Mouse (Mus musculus) ZHBTc4 (cell line): Measurements from ENCODE around the gene Sf3a2.

Experiments used
- DNase-seq: peaks from one replicate; pipeline ENCODE4 v3.0.0-alpha.2; 2011; ENCODE audit warnings: low read depth, low spot score

Sf3a2 gene

DNA sequence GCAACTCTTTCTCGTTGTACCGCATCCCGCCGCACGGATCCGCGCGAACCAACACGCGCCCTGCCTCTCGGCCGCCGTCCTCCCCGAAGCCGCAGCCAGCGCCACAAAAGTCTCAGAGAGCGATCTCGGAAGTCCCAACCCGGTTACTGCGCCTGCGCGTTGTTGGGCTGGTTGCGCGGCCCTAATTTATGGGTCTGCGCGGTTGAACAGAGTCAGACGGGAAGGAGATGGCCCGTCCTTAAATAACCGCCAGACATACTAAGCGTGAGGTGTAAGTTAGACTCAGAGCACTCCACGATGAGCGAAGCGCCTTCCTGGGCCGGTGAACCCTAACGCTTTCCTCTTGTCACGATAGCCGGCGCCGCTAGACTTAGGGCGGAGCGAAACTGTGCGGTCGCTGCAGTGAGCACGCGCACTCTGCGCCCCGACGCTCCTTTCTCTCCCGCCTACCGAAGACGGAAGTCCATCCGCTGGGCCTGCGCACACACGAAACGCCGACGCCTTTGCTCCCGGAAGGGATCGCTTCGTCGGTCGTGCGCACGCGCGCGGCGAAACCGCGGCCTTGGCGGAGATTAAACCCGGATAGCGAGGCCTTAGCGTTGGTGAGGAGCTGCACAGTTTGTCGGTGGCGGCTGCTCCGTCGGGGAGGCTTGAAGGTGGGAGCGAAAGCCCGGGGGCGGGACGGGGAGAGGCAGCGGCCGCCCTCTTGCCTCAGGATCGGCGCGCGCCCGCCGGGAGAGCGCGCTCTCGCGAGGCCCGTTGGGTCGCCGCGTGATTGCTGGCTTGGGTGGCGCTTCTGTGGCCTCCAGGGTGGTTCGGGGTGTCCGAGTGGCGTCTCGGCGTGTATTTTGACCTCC lies at the start of gene Sf3a2, which contains the start of gene Plekhj1:
TSS of gene Sf3a2 (plus strand) at position 49 of the 857 bp plus-strand sequence.
TSS of gene Plekhj1 (minus strand) at position 477 of the 857 bp plus-strand sequence.
- DNase-seq = peak; percentile 98

DNA sequence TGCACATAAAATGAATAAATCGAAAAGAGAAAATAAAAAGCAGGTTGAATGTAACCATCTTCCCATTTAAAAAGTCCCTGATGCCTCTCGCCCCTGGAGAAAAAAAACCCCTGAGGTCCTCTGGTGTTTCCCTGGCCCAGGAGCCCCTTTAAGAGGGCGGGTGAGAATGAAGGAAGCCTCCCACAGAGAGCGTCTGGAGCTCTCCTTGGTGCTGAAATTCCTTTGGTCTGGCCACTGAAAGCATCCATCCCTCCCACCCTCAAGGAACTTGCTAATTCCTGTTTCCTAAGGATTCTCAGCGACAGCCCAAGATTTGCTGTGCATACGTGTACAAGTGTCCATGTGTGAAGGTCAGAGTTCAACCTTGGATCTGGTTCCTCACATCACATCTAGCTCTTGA lies 49.4 kb upstream of the Sf3a2 start:
- peak; percentile 80 for DNase-seq

DNA sequence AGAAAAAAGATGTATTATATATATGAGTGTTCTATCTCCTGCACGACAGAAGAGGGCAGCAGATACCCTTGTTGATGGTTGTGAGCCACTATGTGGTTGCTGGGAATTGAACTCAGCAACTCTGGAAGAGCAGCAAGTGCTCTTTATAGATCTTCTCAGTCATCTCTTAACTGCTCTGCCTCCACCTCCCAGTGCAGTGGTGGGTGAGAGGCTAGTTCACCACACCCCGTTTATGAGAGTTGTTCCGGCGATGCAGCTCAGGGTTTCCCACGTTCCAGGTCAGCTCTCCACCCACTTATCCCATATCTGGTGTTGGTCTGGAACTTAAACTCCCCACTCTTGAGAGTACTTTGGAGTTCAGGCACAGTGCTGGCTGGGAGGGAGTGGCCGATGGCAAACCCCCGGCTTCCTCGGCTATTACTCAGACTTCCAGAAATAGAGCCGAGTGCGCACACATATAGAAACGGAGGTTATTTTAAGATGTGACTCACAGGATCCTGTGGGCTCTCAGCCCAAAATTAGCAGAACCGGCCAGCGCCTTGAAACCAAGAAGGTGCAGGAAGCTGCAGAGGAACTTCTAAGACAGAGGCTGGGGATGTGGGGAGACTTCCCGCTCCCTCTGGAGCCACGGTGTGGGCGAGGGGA lies 46.7 kb upstream of the Sf3a2 start:
- peak; percentile 72 for DNase-seq

DNA sequence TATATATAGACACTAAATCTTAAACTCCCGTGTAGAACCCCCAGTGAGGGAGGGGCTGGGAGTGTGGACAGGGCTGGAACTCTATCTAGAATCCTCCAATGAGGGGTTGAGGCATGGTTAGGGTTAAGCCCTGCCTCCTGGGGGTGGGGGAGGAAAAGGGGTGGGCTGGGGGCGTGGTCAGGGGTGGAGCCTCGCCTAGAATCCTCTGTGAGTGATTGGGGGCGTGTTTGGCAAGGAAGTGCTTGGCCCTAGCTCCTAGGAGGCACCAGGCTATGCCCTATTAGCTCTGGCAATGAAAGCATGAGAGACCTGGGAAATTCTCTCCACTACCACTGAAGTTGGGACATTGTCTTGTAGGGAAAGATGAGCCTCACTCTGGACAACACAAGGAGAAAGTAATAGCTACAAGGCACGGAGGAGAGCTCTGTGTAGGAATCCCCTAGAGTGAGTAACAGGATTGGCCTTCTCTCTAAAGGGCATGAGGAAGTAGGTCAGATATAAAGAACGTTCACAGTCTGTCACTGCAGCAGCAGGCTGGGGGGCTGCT lies 45.8 kb upstream of the Sf3a2 start:
- DNase-seq = peak; percentile 93

DNA sequence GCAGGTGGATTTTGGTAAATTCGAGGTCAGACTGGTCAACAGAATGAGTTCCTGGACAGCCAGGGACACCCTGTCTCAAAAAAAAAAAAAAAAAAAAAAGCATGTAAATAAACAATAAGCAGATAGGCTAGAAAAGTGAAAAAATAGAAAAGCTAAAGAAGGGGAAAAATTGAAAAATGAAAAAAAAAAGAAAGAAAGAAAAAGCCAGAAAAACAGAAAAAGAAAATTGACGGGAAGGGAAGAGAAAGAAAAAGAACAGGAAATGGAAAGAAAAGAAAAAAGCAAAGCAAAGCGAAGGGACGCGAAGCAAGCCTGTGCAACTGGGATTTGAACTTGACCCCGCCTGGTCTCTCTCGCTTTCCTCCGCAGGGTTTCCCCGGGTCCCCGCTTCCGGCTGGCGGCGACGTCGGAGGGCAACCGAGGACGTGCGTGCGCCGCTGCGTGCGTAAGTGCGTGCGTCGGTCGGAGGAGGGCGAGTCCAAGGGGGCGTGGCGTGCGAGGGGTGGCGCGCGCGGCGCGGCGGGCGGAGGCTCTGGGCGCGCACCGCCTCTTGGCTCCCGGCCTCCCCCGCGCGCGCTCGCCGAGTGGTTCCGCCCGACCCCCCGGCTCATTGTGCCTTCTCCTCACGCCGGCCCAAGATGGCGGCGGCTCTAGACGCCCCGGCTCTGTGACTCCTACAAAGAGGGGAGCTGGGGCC lies 43.3 kb upstream of the Sf3a2 start, which contains the start of gene Dot1l:
TSS of gene Dot1l (plus strand) at position 613 of the 697 bp plus-strand sequence.
- peak; percentile 99 for DNase-seq

DNA sequence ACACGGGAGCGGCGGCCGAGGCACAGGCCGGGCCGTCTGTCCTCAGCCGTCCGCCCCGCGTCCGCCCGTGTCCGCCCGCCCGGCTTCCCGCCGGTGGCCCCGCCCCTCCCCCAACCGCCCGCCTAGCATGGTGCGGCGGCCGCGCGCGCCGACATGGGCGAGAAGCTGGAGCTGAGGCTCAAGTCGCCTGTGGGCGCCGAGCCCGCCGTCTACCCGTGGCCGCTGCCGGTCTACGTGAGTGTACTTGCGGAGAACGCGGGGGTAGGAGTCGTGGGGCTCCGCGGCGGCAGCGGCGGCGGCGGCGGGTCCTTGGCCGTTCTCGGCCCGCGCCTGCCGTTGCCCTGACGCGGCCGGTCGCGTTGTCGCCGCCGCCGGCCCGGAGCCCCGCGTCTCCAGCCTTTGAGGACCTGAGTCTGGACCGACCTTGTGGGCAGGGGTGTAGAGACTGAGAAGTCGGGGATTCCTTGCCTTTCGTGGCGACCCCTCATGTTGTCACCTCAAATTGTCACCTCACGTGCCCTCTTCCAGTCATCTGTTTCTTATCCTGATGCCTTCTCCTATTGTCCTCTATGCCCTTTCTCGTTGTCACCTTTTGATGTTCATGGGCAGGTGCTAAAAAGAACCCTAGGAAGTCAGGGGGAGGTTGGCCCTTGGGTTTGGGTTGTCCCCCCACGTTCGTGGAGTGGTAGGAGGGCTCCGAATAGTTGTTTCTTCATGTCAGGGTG lies 42.5 kb upstream of the Sf3a2 start:
- DNase-seq = no peak

DNA sequence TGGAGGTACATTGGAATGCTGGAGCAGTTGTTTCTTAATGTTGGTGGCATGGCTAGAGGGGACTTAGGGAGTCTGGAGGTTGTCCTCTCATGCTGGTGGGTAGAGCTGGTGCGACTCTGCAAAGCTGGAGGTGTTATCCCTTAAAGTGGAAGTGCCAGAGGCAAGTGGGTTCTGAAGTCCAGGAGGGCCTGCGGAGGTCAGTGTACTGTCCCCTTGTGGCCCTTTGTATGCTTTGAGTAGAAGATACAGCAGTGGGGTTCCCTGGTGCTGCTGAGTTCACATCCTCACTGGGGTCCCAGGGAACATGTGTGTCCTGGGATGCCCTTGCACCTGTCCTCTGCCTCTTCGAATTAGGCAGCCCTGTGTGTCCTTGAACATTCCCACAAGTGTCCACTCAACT lies 41.9 kb upstream of the Sf3a2 start:
- DNase-seq = no peak

- DNase-seq = no peak
Measured at GRCm38 (mm10) chr10:80756509-80756908, 41.5 kb upstream of the Sf3a2 start.

DNA sequence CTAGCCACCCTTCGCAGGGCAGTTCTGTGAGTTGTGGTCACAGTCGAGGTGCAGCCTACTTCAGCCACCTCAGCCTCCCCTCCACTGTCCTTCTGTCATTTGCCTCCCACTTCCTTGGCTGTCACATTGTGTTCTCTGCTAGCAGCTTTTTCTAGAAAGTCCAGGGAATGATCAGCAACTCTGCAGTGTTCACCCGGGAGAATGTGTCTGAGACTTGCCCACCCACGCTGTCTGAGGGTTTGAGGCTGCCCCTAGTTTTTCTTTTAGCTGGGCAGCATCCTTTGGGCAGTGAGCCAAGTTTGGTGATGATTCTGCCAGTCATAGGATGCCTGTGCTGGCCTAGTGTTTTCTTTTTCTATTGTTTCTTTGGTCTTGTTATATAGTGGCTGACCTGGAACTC lies 41.0 kb upstream of the Sf3a2 start:
- no peak for DNase-seq

GRCm38 (mm10) chr10:80757717-80758116 lies 40.3 kb upstream of the Sf3a2 start:
- peak; percentile 74 for DNase-seq

DNA sequence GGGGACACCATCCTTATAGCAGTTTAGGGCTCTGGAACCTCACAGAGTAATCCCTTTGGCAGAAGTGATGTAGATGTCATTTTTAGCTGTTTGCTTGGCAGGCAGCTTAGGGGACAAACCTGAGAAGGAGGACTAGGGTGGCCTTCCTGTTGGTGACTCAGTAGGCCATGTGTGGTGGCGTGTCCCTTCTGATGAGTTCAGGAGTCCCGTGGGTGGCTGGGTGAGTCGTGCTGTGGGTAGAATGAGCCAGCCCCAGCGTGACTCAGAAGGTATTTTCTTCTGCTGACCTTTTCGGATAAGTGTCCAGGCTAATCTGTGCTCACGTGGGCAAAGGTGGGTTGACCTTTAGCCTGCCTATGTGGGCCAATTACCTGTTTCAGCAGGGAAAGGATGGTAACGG lies 39.3 kb upstream of the Sf3a2 start:
- DNase-seq = no peak

DNA sequence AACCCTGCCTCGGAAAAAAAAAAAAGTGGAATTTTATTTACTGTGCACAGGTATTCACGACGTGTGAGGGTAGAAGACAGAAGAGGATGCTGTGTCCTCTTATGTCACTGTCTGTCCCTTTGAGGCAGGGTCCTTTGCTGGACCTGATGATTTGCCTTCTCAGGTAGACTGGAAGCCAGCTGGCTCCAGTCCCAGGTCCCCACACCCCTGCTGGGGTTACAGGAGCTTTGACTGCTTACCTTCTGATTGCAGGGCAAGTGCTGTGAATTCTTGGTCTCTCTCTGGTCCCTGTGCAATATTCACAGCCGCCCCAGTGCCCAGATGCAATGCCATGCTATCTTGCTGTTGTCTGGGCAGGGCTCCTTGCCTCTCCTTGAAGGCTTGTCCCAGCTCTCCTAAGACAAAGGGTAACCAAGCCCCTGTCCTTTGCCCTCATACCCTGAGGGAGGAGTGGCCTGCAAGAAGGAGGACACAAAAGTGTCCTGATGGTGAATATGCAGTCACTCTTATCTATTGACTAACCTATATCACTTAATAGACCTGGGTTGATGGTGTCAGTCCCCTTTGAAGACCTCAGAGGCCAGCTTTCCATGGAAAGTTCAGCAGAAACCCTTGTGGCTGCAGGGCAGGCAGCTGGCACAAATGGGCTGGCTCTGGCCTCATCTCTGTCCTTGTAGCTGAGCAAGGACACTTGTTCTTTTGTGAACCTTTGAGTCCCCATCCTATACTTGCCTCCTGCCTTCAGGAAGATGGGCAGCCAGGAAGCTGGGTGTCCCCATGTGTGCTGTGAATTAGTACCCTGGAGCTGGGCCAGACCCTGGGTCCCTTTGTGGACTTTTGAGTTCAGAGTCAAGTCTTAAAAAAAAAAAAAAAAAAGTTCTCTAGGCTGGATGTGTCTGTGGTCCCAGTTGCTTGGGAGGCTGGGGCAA lies 37.1 kb upstream of the Sf3a2 start:
- no peak for DNase-seq

DNA sequence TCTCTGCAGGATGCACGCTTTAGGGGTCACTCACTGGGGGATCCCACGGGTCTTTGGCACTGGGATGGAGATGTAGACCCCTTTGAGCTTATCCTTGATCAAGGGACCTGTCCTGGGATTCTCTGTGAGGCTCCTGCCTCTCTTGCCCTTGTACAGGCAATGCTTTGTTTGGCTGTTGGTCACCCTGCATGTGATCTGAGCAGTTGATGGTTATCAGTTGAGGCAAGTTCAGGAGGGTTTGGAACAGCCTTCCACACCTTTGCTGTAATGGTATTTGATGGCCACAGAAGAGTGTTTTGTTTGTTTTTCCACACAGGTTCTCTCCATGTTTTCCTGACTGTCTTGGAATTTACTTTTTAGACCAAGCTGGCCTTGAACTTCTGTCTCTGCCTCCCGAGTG lies 36.2 kb upstream of the Sf3a2 start:
- no peak for DNase-seq

GRCm38 (mm10) chr10:80763502-80763901 lies 34.5 kb upstream of the Sf3a2 start:
- no peak for DNase-seq

DNA sequence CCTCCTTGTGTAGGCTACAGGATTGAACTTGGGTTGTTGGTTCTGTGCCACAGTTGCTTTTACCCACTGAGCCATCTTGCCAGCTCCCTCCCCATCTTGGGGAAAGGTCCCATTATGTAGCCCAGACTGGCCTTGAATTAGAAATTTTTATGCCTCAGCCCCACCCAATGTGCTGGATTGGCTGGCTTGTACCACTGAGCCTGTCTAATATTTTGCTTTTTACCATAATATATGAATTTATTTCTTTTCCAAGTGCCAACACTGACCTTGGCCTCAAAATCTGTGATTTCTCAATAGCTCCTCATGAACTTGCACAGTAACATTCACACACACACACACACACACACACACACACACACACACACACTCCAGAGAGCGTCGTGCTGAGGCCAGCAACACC lies 32.3 kb upstream of the Sf3a2 start:
- DNase-seq = no peak

- DNase-seq = peak; percentile 59
Measured at GRCm38 (mm10) chr10:80766161-80766815, 31.7 kb upstream of the Sf3a2 start.

DNA sequence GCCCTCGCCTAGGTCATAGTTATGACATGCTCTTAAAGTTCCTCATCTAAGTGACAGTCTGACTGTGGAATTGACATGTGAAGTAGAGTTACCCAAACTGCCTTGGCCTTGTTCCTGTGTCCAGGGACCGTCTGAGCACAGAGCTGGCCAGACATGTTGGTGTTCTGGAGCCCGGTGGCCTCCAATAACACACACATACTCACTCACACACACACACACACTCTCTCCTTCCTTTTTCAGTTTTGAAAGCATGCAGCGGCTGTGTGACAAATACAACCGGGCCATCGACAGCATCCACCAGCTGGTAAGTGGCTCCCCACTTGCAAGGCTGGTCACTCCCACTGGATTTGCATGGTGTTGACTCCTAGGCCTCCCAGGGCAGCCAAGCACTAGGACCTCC lies 29.6 kb upstream of the Sf3a2 start:
- no peak for DNase-seq

DNA sequence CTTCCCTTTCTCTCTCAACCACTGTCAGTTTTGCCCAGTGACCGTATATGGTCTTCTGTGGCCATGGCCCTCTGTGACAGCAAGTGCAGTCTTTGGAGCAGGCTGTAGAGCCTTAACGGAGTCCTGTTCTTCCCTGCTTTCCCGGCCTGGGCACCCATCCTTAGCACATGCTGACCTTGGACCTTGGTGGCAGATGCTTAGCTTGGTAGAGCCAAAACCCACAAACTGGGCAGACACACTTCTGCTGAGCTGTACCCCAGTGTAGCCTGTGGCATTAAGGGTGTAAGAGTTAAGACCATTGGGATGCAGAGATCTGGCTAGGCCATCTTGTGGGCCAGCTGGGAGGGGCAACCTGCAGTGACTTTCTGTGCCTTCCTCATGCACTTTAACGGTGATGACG lies 24.2 kb upstream of the Sf3a2 start:
- no peak for DNase-seq

DNA sequence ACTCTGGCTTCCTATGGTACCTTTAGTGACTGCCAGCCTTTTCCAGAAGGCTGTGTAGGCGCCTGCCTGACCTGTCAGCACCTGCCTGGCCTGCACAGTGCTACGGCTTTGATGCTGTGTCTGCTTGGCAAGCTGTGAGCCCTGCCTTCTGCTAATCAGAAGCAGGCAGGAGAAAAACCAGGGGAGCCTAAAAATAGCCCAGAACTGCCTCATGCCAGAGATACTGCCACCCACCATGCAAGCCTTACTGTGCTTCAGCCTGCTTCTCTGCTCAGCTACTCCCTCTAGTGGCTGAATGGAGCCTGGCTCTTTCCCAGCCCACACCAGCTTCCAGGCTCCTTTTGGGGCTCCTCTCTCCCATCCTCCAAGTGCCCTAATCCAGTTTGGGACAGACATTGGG lies 23.4 kb upstream of the Sf3a2 start:
- peak; percentile 73 for DNase-seq

GRCm38 (mm10) chr10:80774981-80775380 lies 23.0 kb upstream of the Sf3a2 start:
- DNase-seq = no peak
